Mouse (Mus musculus): ENCODE results near the gene Sap30. TPM values are rescaled to one million over a fixed set of nuclear protein-coding genes. Genes with fewer than 3 reads are reported as not detected.
"Not testable (repeated sequence)": the region's sequence is repeated elsewhere in the genome, so short reads cannot be mapped to it uniquely, and the experiment has no call there.

Gene Sap30
- polyA plus RNA-seq, 1 experiment, result 12.5 TPM

- 2% methylated on average over 31 of the region's 31 CpGs for WGBS
- TF ChIP-seq POLR2A (IDR thresholded peaks at IDR 0.05; ENCODE audit: borderline replicate concordance, insufficient read depth, low read length), result no peak
- TF ChIP-seq CTCF (IDR thresholded peaks at IDR 0.05; ENCODE audit: borderline replicate concordance, insufficient read depth, low read depth, low read length), result no peak
These were observed 23.2 kb upstream of the Sap30 start for GRCm38 (mm10) chr8:57510791-57511315.

GRCm38 (mm10) chr8:57508657-57509056 is 21.0 kb upstream of the Sap30 start:
- H3K4me3 ChIP-seq (replicated peaks; ENCODE audit: insufficient read depth, low read depth, low read length), result no peak overlapping the region
- no peak for DNase-seq
- H3K4me1 ChIP-seq (ENCODE audit: control insufficient read depth, insufficient read depth, low read length), result no peaks in the 10 kb centered on the region
- no peak for TF ChIP-seq POLR2A (IDR thresholded peaks at IDR 0.05; ENCODE audit: borderline replicate concordance, insufficient read depth, low read length)
- TF ChIP-seq CTCF (IDR thresholded peaks at IDR 0.05; ENCODE audit: borderline replicate concordance, insufficient read depth, low read depth, low read length), result no peak
- no peak overlapping the region for H3K27ac ChIP-seq (ENCODE audit: insufficient read depth, low read length)
- no peaks in the 10 kb centered on the region for H3K27me3 ChIP-seq (ENCODE audit: control insufficient read depth, insufficient read depth, low read length)
- WGBS, result 91% methylated on average over 4 of the region's 4 CpGs

More at GRCm38 (mm10) chr8:57510791-57511315, 23.2 kb upstream of the Sap30 start:
- DNase-seq, result peak in 1 of 2 experiments; percentile 45
- Histone ChIP-seq H3K4me3 (replicated peaks; ENCODE audit: insufficient read depth, low read depth, low read length) (peak overlapping the region; percentile 97), H3K27me3 (ENCODE audit: control insufficient read depth, insufficient read depth, low read length) (no peaks in the 10 kb centered on the region), H3K4me1 (ENCODE audit: control insufficient read depth, insufficient read depth, low read length) (no peaks in the 10 kb centered on the region), H3K27ac (ENCODE audit: insufficient read depth, low read length) (no peak overlapping the region)

- DNase-seq, result no peak
- Histone ChIP-seq H3K4me1 (ENCODE audit: control insufficient read depth, insufficient read depth, low read length) (no peaks in the 10 kb centered on the region), H3K27me3 (ENCODE audit: control insufficient read depth, insufficient read depth, low read length) (no peaks in the 10 kb centered on the region), H3K4me3 (replicated peaks; ENCODE audit: insufficient read depth, low read depth, low read length) (no peak overlapping the region), H3K27ac (ENCODE audit: insufficient read depth, low read length) (no peak overlapping the region)
- TF ChIP-seq POLR2A (IDR thresholded peaks at IDR 0.05; ENCODE audit: borderline replicate concordance, insufficient read depth, low read length) (no peak), CTCF (IDR thresholded peaks at IDR 0.05; ENCODE audit: borderline replicate concordance, insufficient read depth, low read depth, low read length) (no peak)
- 91% methylated on average over 4 of the region's 4 CpGs for WGBS
These were observed 19.9 kb upstream of the Sap30 start for GRCm38 (mm10) chr8:57507556-57508063.

GRCm38 (mm10) chr8:57505500-57505899 is 17.8 kb upstream of the Sap30 start:
- H3K4me1 ChIP-seq (ENCODE audit: control insufficient read depth, insufficient read depth, low read length); H3K4me3 ChIP-seq (replicated peaks; ENCODE audit: insufficient read depth, low read depth, low read length); H3K27me3 ChIP-seq (ENCODE audit: control insufficient read depth, insufficient read depth, low read length); DNase-seq; H3K27ac ChIP-seq (ENCODE audit: insufficient read depth, low read length): not testable (repeated sequence)
- 88% methylated on average over 1 of the region's 1 CpGs for WGBS

- Histone ChIP-seq H3K4me1 (ENCODE audit: control insufficient read depth, insufficient read depth, low read length) (no peaks in the 10 kb centered on the region), H3K27me3 (ENCODE audit: control insufficient read depth, insufficient read depth, low read length) (no peaks in the 10 kb centered on the region), H3K4me3 (replicated peaks; ENCODE audit: insufficient read depth, low read depth, low read length) (no peak overlapping the region), H3K27ac (ENCODE audit: insufficient read depth, low read length) (no peak overlapping the region)
- TF ChIP-seq POLR2A (IDR thresholded peaks at IDR 0.05; ENCODE audit: borderline replicate concordance, insufficient read depth, low read length) (no peak), CTCF (IDR thresholded peaks at IDR 0.05; ENCODE audit: borderline replicate concordance, insufficient read depth, low read depth, low read length) (peak; percentile 80)
- DNase-seq, result peak; percentile 44 to 72
- WGBS, result 48% methylated on average over 5 of the region's 5 CpGs
These were observed 16.0 kb upstream of the Sap30 start for GRCm38 (mm10) chr8:57503641-57504040.

- 5% methylated on average over 17 of the region's 17 CpGs for WGBS
- peak overlapping the region; percentile 67 for H3K4me3 ChIP-seq (replicated peaks; ENCODE audit: insufficient read depth, low read depth, low read length)
- no peaks in the 10 kb centered on the region for H3K4me1 ChIP-seq (ENCODE audit: control insufficient read depth, insufficient read depth, low read length)
- TF ChIP-seq POLR2A (IDR thresholded peaks at IDR 0.05; ENCODE audit: borderline replicate concordance, insufficient read depth, low read length) (no peak), CTCF (IDR thresholded peaks at IDR 0.05; ENCODE audit: borderline replicate concordance, insufficient read depth, low read depth, low read length) (0 out of 2 replicates have a peak, but pooled peaks have one; percentile 1)
- peak overlapping the region; percentile 75 for H3K27ac ChIP-seq (ENCODE audit: insufficient read depth, low read length)
- DNase-seq, result peak; percentile 82 to 83
- no peaks in the 10 kb centered on the region for H3K27me3 ChIP-seq (ENCODE audit: control insufficient read depth, insufficient read depth, low read length)
These were observed 11.3 kb upstream of the Sap30 start for GRCm38 (mm10) chr8:57498847-57499511.

GRCm38 (mm10) chr8:57498494-57498846 is 10.8 kb upstream of the Sap30 start:
- H3K4me3 ChIP-seq (replicated peaks; ENCODE audit: insufficient read depth, low read depth, low read length), result peak overlapping the region; percentile 67
- 0 out of 2 replicates have a peak overlapping the region, but pooled peaks have one; percentile 37 for H3K27ac ChIP-seq (ENCODE audit: insufficient read depth, low read length)
- H3K4me1 ChIP-seq (ENCODE audit: control insufficient read depth, insufficient read depth, low read length), result no peaks in the 10 kb centered on the region
- no peaks in the 10 kb centered on the region for H3K27me3 ChIP-seq (ENCODE audit: control insufficient read depth, insufficient read depth, low read length)
- TF ChIP-seq CTCF (IDR thresholded peaks at IDR 0.05; ENCODE audit: borderline replicate concordance, insufficient read depth, low read depth, low read length), result no peak
- TF ChIP-seq POLR2A (IDR thresholded peaks at IDR 0.05; ENCODE audit: borderline replicate concordance, insufficient read depth, low read length), result no peak
- 13% methylated on average over 8 of the region's 8 CpGs for WGBS
- no peak for DNase-seq

GRCm38 (mm10) chr8:57491873-57492272 is 4.2 kb upstream of the Sap30 start:
- Histone ChIP-seq H3K4me1 (ENCODE audit: control insufficient read depth, insufficient read depth, low read length) (no peaks in the 10 kb centered on the region), H3K4me3 (replicated peaks; ENCODE audit: insufficient read depth, low read depth, low read length) (no peak overlapping the region), H3K27ac (ENCODE audit: insufficient read depth, low read length) (no peak overlapping the region), H3K27me3 (ENCODE audit: control insufficient read depth, insufficient read depth, low read length) (no peaks in the 10 kb centered on the region)
- WGBS, result 93% methylated on average over 4 of the region's 4 CpGs
- no peak for DNase-seq
- TF ChIP-seq POLR2A (IDR thresholded peaks at IDR 0.05; ENCODE audit: borderline replicate concordance, insufficient read depth, low read length) (no peak), CTCF (IDR thresholded peaks at IDR 0.05; ENCODE audit: borderline replicate concordance, insufficient read depth, low read depth, low read length) (no peak)

Data from cerebellum, adult 2 months (tissue).